Mouse (Mus musculus): ENCODE measurements around the gene Aldh9a1. TPM values are rescaled to one million over a fixed set of nuclear protein-coding genes. Genes with fewer than 3 reads are reported as not detected.

Aldh9a1 gene
- polyA plus RNA-seq, 1 experiment, result 27.8 TPM

GRCm38 (mm10) chr1:167350597-167351415 lies 1.0 kb downstream of the Aldh9a1 start:
- no peak for DNase-seq
- H3K4me3 ChIP-seq (replicated peaks; ENCODE audit: extremely low read depth, low read depth, low read length), result peak overlapping the region; percentile 87
- 28% methylated on average over 13 of the region's 13 CpGs for WGBS
- TF ChIP-seq CTCF (IDR thresholded peaks at IDR 0.05; ENCODE audit: insufficient read depth, low read length) (no peak), POLR2A (IDR thresholded peaks at IDR 0.05; ENCODE audit: borderline replicate concordance, extremely low read depth, low read depth, low read length) (no peak)
- H3K4me1 ChIP-seq (ENCODE audit: control insufficient read depth, insufficient read depth, low read length), result no peaks in the 10 kb centered on the region

- no peak for TF ChIP-seq POLR2A (IDR thresholded peaks at IDR 0.05; ENCODE audit: borderline replicate concordance, extremely low read depth, low read depth, low read length)
- no peak for TF ChIP-seq CTCF (IDR thresholded peaks at IDR 0.05; ENCODE audit: insufficient read depth, low read length)
- no peak for DNase-seq
- 77% methylated on average over 14 of the region's 14 CpGs for WGBS
- Histone ChIP-seq H3K4me1 (ENCODE audit: control insufficient read depth, insufficient read depth, low read length) (no peaks in the 10 kb centered on the region), H3K4me3 (replicated peaks; ENCODE audit: extremely low read depth, low read depth, low read length) (no peak overlapping the region)
Measured at GRCm38 (mm10) chr1:167352403-167352802, 2.6 kb downstream of the Aldh9a1 start.

- WGBS, result 90% methylated on average over 9 of the region's 9 CpGs
- Histone ChIP-seq H3K4me1 (ENCODE audit: control insufficient read depth, insufficient read depth, low read length) (no peaks in the 10 kb centered on the region), H3K4me3 (replicated peaks; ENCODE audit: extremely low read depth, low read depth, low read length) (no peak overlapping the region)
- DNase-seq, result no peak
- TF ChIP-seq POLR2A (IDR thresholded peaks at IDR 0.05; ENCODE audit: borderline replicate concordance, extremely low read depth, low read depth, low read length) (no peak), CTCF (IDR thresholded peaks at IDR 0.05; ENCODE audit: insufficient read depth, low read length) (no peak)
Measured at GRCm38 (mm10) chr1:167357387-167357786, 7.6 kb downstream of the Aldh9a1 start.

GRCm38 (mm10) chr1:167358731-167359130 lies 8.9 kb downstream of the Aldh9a1 start:
- TF ChIP-seq CTCF (IDR thresholded peaks at IDR 0.05; ENCODE audit: insufficient read depth, low read length) (no peak), POLR2A (IDR thresholded peaks at IDR 0.05; ENCODE audit: borderline replicate concordance, extremely low read depth, low read depth, low read length) (no peak)
- no peak overlapping the region for H3K4me3 ChIP-seq (replicated peaks; ENCODE audit: extremely low read depth, low read depth, low read length)
- no peak for DNase-seq
- H3K4me1 ChIP-seq (ENCODE audit: control insufficient read depth, insufficient read depth, low read length), result no peaks in the 10 kb centered on the region
- 84% methylated on average over 9 of the region's 9 CpGs for WGBS

- WGBS, result 89% methylated on average over 4 of the region's 4 CpGs
- DNase-seq, result no peak
- no peak overlapping the region for H3K4me3 ChIP-seq (replicated peaks; ENCODE audit: extremely low read depth, low read depth, low read length)
- TF ChIP-seq CTCF (IDR thresholded peaks at IDR 0.05; ENCODE audit: insufficient read depth, low read length) (no peak), POLR2A (IDR thresholded peaks at IDR 0.05; ENCODE audit: borderline replicate concordance, extremely low read depth, low read depth, low read length) (no peak)
- no peaks in the 10 kb centered on the region for H3K4me1 ChIP-seq (ENCODE audit: control insufficient read depth, insufficient read depth, low read length)
Measured at GRCm38 (mm10) chr1:167360268-167360667, 10.5 kb downstream of the Aldh9a1 start.

GRCm38 (mm10) chr1:167362819-167363218 lies 13.0 kb downstream of the Aldh9a1 start:
- Histone ChIP-seq H3K4me3 (replicated peaks; ENCODE audit: extremely low read depth, low read depth, low read length) (no peak overlapping the region), H3K4me1 (ENCODE audit: control insufficient read depth, insufficient read depth, low read length) (no peaks in the 10 kb centered on the region)
- no peak for TF ChIP-seq POLR2A (IDR thresholded peaks at IDR 0.05; ENCODE audit: borderline replicate concordance, extremely low read depth, low read depth, low read length)
- TF ChIP-seq CTCF (IDR thresholded peaks at IDR 0.05; ENCODE audit: insufficient read depth, low read length), result no peak
- WGBS, result 90% methylated on average over 4 of the region's 4 CpGs
- DNase-seq, result no peak

- no peak for DNase-seq
- no peaks in the 10 kb centered on the region for H3K4me1 ChIP-seq (ENCODE audit: control insufficient read depth, insufficient read depth, low read length)
- WGBS, result 76% methylated on average over 5 of the region's 5 CpGs
- TF ChIP-seq CTCF (IDR thresholded peaks at IDR 0.05; ENCODE audit: insufficient read depth, low read length) (no peak), POLR2A (IDR thresholded peaks at IDR 0.05; ENCODE audit: borderline replicate concordance, extremely low read depth, low read depth, low read length) (no peak)
- H3K4me3 ChIP-seq (replicated peaks; ENCODE audit: extremely low read depth, low read depth, low read length), result no peak overlapping the region
Measured at GRCm38 (mm10) chr1:167363322-167363721, 13.5 kb downstream of the Aldh9a1 start.

GRCm38 (mm10) chr1:167365808-167366207 lies 16.0 kb downstream of the Aldh9a1 start:
- no peak for DNase-seq
- 87% methylated on average over 7 of the region's 7 CpGs for WGBS
- Histone ChIP-seq H3K4me1 (ENCODE audit: control insufficient read depth, insufficient read depth, low read length) (no peaks in the 10 kb centered on the region), H3K4me3 (replicated peaks; ENCODE audit: extremely low read depth, low read depth, low read length) (no peak overlapping the region)
- TF ChIP-seq POLR2A (IDR thresholded peaks at IDR 0.05; ENCODE audit: borderline replicate concordance, extremely low read depth, low read depth, low read length) (no peak), CTCF (IDR thresholded peaks at IDR 0.05; ENCODE audit: insufficient read depth, low read length) (no peak)

GRCm38 (mm10) chr1:167366621-167367020 lies 16.8 kb downstream of the Aldh9a1 start:
- 91% methylated on average over 6 of the region's 6 CpGs for WGBS
- TF ChIP-seq POLR2A (IDR thresholded peaks at IDR 0.05; ENCODE audit: borderline replicate concordance, extremely low read depth, low read depth, low read length) (no peak), CTCF (IDR thresholded peaks at IDR 0.05; ENCODE audit: insufficient read depth, low read length) (no peak)
- no peak overlapping the region for H3K4me3 ChIP-seq (replicated peaks; ENCODE audit: extremely low read depth, low read depth, low read length)
- no peak for DNase-seq
- H3K4me1 ChIP-seq (ENCODE audit: control insufficient read depth, insufficient read depth, low read length), result no peaks in the 10 kb centered on the region

- Histone ChIP-seq H3K4me3 (replicated peaks; ENCODE audit: extremely low read depth, low read depth, low read length) (no peak overlapping the region), H3K4me1 (ENCODE audit: control insufficient read depth, insufficient read depth, low read length) (no peaks in the 10 kb centered on the region)
- no peak for DNase-seq
- 91% methylated on average over 4 of the region's 4 CpGs for WGBS
- TF ChIP-seq POLR2A (IDR thresholded peaks at IDR 0.05; ENCODE audit: borderline replicate concordance, extremely low read depth, low read depth, low read length) (no peak), CTCF (IDR thresholded peaks at IDR 0.05; ENCODE audit: insufficient read depth, low read length) (no peak)
Measured at GRCm38 (mm10) chr1:167368018-167368417, 18.2 kb downstream of the Aldh9a1 start.

Measured in lung, adult 2 months (tissue).